24 mouse cellular contexts compared by ENCODE assay signal in genomic region chr17:91333790-91334189, GRCm38 (mm10).
DNase-seq lines count a peak whose midpoint lies in the region; ATAC-seq and TF ChIP-seq lines count a peak whose summit lies in the region.
"Had no signal": no experiment of that assay in that cellular context is flagged by ENCODE, and none has a peak within 500 bp of the region (broad histone marks: within the 10 kb centered on the region; RNA-seq: fewer than 3 reads in every experiment).

No protein-coding gene starts in this region.

- H3K9me3 ChIP-seq in liver, embryonic 11.5 days (ENCODE audit: control insufficient read depth, low read length), result no peaks in the 10 kb centered on the region
- H3K9me3 ChIP-seq in liver, postnatal 0 days (ENCODE audit: low read length), result no peaks in the 10 kb centered on the region
- no peaks in the 10 kb centered on the region for H3K9me3 ChIP-seq in liver, embryonic 12.5 days (replicated peaks)
- H3K9me3 ChIP-seq: embryonic facial prominence, embryonic 10.5 days; embryonic facial prominence, embryonic 12.5 days; forebrain, embryonic 13.5 days; forebrain, embryonic 15.5 days; G1E had no signal

- no peak for ATAC-seq in liver, embryonic 11.5 days (replicated peaks; ENCODE audit: low FRiP score)
- peak; percentile 56 for ATAC-seq in liver, postnatal 0 days
- no peak for ATAC-seq in liver, embryonic 12.5 days
- ATAC-seq: activated CD4-positive, CD25-positive, alpha-beta regulatory T cell, adult 4 months; CD4-positive, CD25-positive, alpha-beta regulatory T cell, adult 4 months; forebrain, embryonic 13.5 days; forebrain, embryonic 15.5 days; Patski had no signal

- no peaks in the 10 kb centered on the region for H3K27me3 ChIP-seq in kidney, adult 2 months (replicated peaks; ENCODE audit: control insufficient read depth, insufficient read depth, low read length)
- H3K27me3 ChIP-seq in liver, adult 2 months (ENCODE audit: control insufficient read depth, insufficient read depth, low read length), result no peaks in the 10 kb centered on the region
- no peaks in the 10 kb centered on the region for H3K27me3 ChIP-seq in liver, embryonic 11.5 days (replicated peaks; ENCODE audit: control insufficient read depth, insufficient read depth, low read length)
- H3K27me3 ChIP-seq in liver, postnatal 0 days (ENCODE audit: insufficient read depth, low read length), result no peaks in the 10 kb centered on the region
- H3K27me3 ChIP-seq in liver, embryonic 12.5 days (replicated peaks), result no peaks in the 10 kb centered on the region
- H3K27me3 ChIP-seq: CH12.LX; embryonic facial prominence, embryonic 12.5 days; forebrain, embryonic 13.5 days; forebrain, embryonic 15.5 days; Patski had no signal

- TF ChIP-seq EP300 in liver, postnatal 0 days (IDR thresholded peaks at IDR 0.05; ENCODE audit: low read depth), result no peak

- H3K9ac ChIP-seq in liver, adult 2 months (ENCODE audit: low read depth, low read length), result no peak overlapping the region
- no peak overlapping the region for H3K9ac ChIP-seq in liver, embryonic 11.5 days (ENCODE audit: low read depth, low read length)
- H3K9ac ChIP-seq in liver, postnatal 0 days (replicated peaks), result no peak overlapping the region
- H3K9ac ChIP-seq in liver, embryonic 12.5 days, result no peak overlapping the region
- H3K9ac ChIP-seq: embryonic facial prominence, embryonic 12.5 days; forebrain, embryonic 13.5 days; forebrain, embryonic 15.5 days had no signal

- TF ChIP-seq CTCF in kidney, adult 2 months (conservative IDR thresholded peaks at IDR 0.05; ENCODE audit: insufficient read depth, insufficient read length, low read depth, low read length), result no peak
- TF ChIP-seq CTCF in liver, adult 2 months (IDR thresholded peaks at IDR 0.05; ENCODE audit: low read depth, low read length), result no peak
- TF ChIP-seq CTCF in liver, postnatal 0 days (IDR thresholded peaks at IDR 0.05; ENCODE audit: low read depth), result no peak

- TF ChIP-seq POLR2A in kidney, adult 2 months (IDR thresholded peaks at IDR 0.05; ENCODE audit: low read depth, low read length), result no peak
- TF ChIP-seq POLR2A in liver, adult 2 months (IDR thresholded peaks at IDR 0.05; ENCODE audit: extremely low read depth, insufficient read depth, low read length), result no peak

- 73% methylated on average over 4 of the region's 4 CpGs for WGBS in kidney, adult 2 months
- WGBS in liver, adult 2 months, result 32% methylated on average over 4 of the region's 4 CpGs
- 83% methylated on average over 4 of the region's 4 CpGs for WGBS in liver, embryonic 11.5 days
- WGBS in liver, postnatal 0 days (ENCODE audit: insufficient replicate concordance), result 64% methylated on average over 4 of the region's 4 CpGs
- 76% methylated on average over 4 of the region's 4 CpGs for WGBS in liver, embryonic 12.5 days (ENCODE audit: insufficient replicate concordance)

- no peak overlapping the region for H3K27ac ChIP-seq in kidney, adult 2 months (ENCODE audit: insufficient read depth, low read depth, low read length)
- no peak overlapping the region for H3K27ac ChIP-seq in liver, adult 2 months (replicated peaks; ENCODE audit: insufficient read depth, low read depth, low read length)
- no peak overlapping the region for H3K27ac ChIP-seq in liver, embryonic 11.5 days (ENCODE audit: low read depth, low read length)
- H3K27ac ChIP-seq in liver, postnatal 0 days (ENCODE audit: low read depth), result no peak overlapping the region
- H3K27ac ChIP-seq in liver, embryonic 12.5 days, result no peak overlapping the region
- H3K27ac ChIP-seq: embryonic facial prominence, embryonic 10.5 days; embryonic facial prominence, embryonic 12.5 days; forebrain, embryonic 13.5 days; forebrain, embryonic 15.5 days had no signal

- H3K36me3 ChIP-seq in kidney, adult 2 months (ENCODE audit: control insufficient read depth, insufficient read depth, low read length), result no peaks in the 10 kb centered on the region
- no peaks in the 10 kb centered on the region for H3K36me3 ChIP-seq in liver, adult 2 months (ENCODE audit: control insufficient read depth, insufficient read depth, low read length)
- H3K36me3 ChIP-seq in liver, embryonic 11.5 days (ENCODE audit: control insufficient read depth, insufficient read depth, low read length), result no peaks in the 10 kb centered on the region
- H3K36me3 ChIP-seq in liver, postnatal 0 days (replicated peaks; ENCODE audit: insufficient read depth, low read length), result no peaks in the 10 kb centered on the region
- H3K36me3 ChIP-seq in liver, embryonic 12.5 days, result no peaks in the 10 kb centered on the region
- H3K36me3 ChIP-seq: embryonic facial prominence, embryonic 10.5 days; embryonic facial prominence, embryonic 12.5 days; forebrain, embryonic 15.5 days; G1E had no signal

- no peak overlapping the region for H3K4me3 ChIP-seq in kidney, adult 2 months (ENCODE audit: insufficient read depth, low read depth, low read length)
- no peak overlapping the region for H3K4me3 ChIP-seq in liver, adult 2 months (ENCODE audit: insufficient read depth, low read depth, low read length)
- H3K4me3 ChIP-seq in liver, embryonic 11.5 days (ENCODE audit: low read depth, low read length), result no peak overlapping the region
- H3K4me3 ChIP-seq in liver, postnatal 0 days (ENCODE audit: low read depth, low read length), result no peak overlapping the region
- H3K4me3 ChIP-seq in liver, embryonic 12.5 days, result no peak overlapping the region
- H3K4me3 ChIP-seq: embryonic facial prominence, embryonic 10.5 days; embryonic facial prominence, embryonic 12.5 days; forebrain, embryonic 13.5 days; forebrain, embryonic 15.5 days had no signal

- DNase-seq in kidney, adult 2 months, result peak; percentile 35
- no peak for DNase-seq in kidney, postnatal 4 days
- DNase-seq in liver, adult 2 months (ENCODE audit: extremely low read depth, low read depth, low spot score), result peak; percentile 54
- DNase-seq in liver, embryonic 11.5 days (ENCODE audit: low spot score), result no peak
- no peak for DNase-seq in liver, postnatal 0 days
- DNase-seq: adrenal gland, adult 8-10 months; adrenal gland, postnatal 14 days; adrenal gland, postnatal 36 days; B cell, adult 2 months; cerebellum, adult 11-12 months; cerebellum, adult 2 months; cerebellum, adult 9-10 months; cerebellum, postnatal 10 days; cerebellum, postnatal 25 days had no signal

- H3K4me2 ChIP-seq in liver, embryonic 11.5 days, result no peak overlapping the region
- H3K4me2 ChIP-seq in liver, postnatal 0 days (ENCODE audit: low read depth, low read length), result 0 out of 2 replicates have a peak overlapping the region, but pooled peaks have one; percentile 4
- no peak overlapping the region for H3K4me2 ChIP-seq in liver, embryonic 12.5 days
- H3K4me2 ChIP-seq: embryonic facial prominence, embryonic 12.5 days; forebrain, embryonic 13.5 days; forebrain, embryonic 15.5 days had no signal

- no peaks in the 10 kb centered on the region for H3K4me1 ChIP-seq in kidney, adult 2 months (ENCODE audit: control insufficient read depth, insufficient read depth, low read length)
- H3K4me1 ChIP-seq in liver, adult 2 months (ENCODE audit: control insufficient read depth, insufficient read depth, low read length), result no peaks in the 10 kb centered on the region
- H3K4me1 ChIP-seq in liver, embryonic 11.5 days (replicated peaks; ENCODE audit: control insufficient read depth, insufficient read depth, low read length), result no peaks in the 10 kb centered on the region
- H3K4me1 ChIP-seq in liver, postnatal 0 days (ENCODE audit: insufficient read depth), result no peaks in the 10 kb centered on the region; the same call in 1 of the 2 replicates
- H3K4me1 ChIP-seq in liver, embryonic 12.5 days, result no peaks in the 10 kb centered on the region
- H3K4me1 ChIP-seq: embryonic facial prominence, embryonic 10.5 days; embryonic facial prominence, embryonic 12.5 days; forebrain, embryonic 13.5 days; forebrain, embryonic 15.5 days had no signal

- no peaks in the 10 kb centered on the region for H3K79me2 ChIP-seq in liver, adult 2 months (ENCODE audit: control insufficient read depth, insufficient read depth, low read length)

Comparison
In these comparisons a context has a peak if more than half of its experiments do, and no peak if none do; other contexts are left out.
1. DNase-seq: peak in kidney, adult 2 months (single experiment) and liver, adult 2 months (single experiment); none in kidney, postnatal 4 days (0 of 2), liver, embryonic 11.5 days (single experiment) and liver, postnatal 0 days (single experiment).